Mouse (Mus musculus) G1E (cell line): Measurements from ENCODE around the gene Hgd.

Source experiments
- CTCF ChIP-seq: IDR thresholded peaks from 2 replicates; pipeline ENCODE4 v1.5.1; 2012; ENCODE audit warnings: low read depth, low read length, inconsistent platforms, mixed read lengths
- GATA1 ChIP-seq: IDR thresholded peaks from 2 replicates; pipeline ENCODE4 v1.6.1; 2012; ENCODE audit warnings: borderline replicate concordance, low read length, inconsistent platforms, mixed read lengths
- GATA2 ChIP-seq: IDR thresholded peaks from 2 replicates; pipeline ENCODE4 v1.6.1; 2012; ENCODE audit warnings: low read depth, low read length, inconsistent platforms, borderline replicate concordance
- POLR2AphosphoS5 ChIP-seq: IDR thresholded peaks from 2 replicates; pipeline ENCODE4 v1.6.1; 2012; ENCODE audit warnings: low read depth, low read length, inconsistent platforms; ENCODE audit not compliant: insufficient replicate concordance
- TAL1 ChIP-seq: conservative IDR thresholded peaks from 2 replicates; pipeline ENCODE4 v1.6.1; 2012; ENCODE audit warnings: low read depth, low read length, inconsistent platforms, mixed read lengths

GRCm38 (mm10) chr16:37616104-37616503 lies 36.2 kb downstream of the Hgd start:
- no peak for TF ChIP-seq POLR2AphosphoS5
- no peak for TF ChIP-seq CTCF
- TF ChIP-seq GATA1: no peak
- TF ChIP-seq TAL1: no peak
- TF ChIP-seq GATA2: no peak
